Mouse (Mus musculus): ENCODE measurements around the gene Nck2.
A peak's percentile ranks its signal among the peaks of the same experiment; 100 is the strongest.

Nck2 gene

DNA sequence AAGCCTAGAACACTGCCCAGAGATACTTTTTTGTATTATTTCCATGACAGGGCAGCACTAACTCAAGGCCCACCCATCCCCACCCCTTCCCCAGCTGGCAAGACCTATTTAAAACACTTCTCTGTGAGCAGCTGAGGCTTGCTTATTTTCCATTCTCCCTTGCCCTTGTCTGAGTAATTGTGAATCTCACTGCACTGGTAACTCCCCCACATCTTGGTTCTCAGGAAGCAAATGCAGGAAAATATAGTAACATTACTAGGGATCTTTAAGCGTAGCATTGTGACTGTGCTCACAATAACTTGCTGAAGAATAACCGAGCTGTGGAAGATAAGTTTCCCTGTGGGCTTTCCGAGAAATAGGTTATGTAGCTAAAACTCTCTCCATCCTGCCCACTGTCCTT is 24.6 kb downstream of the Nck2 start:
- no peak for DNase-seq (ENCODE audit: low spot score)

DNA sequence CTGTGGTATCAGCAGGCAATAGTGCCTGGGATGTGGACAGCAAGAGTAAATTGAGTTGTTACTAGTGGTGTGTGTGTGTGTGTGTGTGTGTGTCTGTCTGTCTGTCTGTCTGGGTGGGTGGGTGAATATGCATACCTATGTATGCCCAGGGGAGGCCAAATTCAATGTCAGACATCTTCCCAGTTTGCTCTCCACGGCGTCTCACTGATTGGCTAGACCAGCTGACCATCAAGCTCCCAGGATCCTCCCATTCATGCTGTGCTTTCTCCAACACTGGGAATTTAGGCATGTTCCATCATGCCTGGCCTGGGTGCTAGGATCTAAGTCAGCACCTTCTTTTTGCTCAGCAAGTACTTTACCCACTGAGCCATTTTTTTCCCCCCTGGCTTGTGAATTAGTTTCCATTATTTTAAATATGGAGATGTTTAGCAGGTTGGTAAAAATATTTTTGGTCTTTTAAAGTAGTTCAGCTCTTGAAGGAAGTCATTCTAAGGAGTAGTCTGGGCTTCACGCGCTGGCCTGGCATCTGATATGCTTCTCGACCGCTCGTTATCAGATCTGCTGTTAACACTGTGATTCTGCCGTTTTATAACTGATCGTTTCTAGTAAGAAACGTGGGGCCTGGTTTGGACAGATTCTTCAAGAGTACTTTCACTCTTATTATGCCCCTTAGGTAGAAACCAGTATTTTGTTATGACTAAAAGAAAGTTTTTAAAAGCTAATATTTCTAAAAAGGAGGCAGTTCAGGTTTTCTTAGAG is 26.2 kb downstream of the Nck2 start:
- no peak for DNase-seq (ENCODE audit: low spot score)

DNA sequence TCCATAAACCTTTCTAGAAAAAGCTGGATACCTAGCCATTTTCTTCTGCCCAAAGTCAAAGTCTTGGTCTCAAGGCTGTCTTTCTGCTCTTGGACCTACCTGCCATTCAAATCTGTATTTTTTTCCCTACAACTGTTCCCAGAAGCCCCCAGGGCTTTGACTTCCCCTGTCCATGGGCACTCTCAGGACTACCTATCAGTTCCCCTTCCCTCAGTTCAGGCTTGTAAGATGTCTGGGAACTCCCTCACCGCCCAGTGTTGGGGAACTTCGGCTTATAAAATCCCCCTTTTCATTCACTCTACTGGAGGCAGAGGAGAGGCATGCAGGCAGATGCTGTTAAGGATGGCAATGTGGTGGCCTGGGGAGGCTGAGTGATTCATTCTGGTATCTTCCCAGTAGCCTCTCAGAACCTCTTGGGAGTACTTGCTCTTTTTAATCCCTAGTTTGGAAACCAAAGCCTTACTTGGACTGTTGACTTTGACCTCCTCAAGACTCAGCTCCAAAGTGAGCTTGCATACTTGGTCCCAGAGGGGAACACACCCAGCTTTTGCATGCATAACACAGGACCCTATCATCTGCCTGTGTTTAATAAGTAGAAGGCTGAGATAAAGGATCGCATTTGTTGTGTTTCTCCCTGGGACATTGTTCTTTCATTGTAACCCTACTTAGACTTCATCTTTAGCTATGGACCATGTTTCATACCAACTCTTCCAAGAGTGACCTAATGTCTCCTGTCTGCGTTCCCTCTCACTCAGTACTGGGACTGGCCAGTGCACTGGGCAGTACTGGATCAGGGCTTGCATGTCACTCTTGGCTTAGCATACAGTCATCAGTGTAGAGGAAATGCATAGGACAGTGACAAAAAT is 27.0 kb downstream of the Nck2 start:
- DNase-seq (ENCODE audit: low spot score) = no peak

DNA sequence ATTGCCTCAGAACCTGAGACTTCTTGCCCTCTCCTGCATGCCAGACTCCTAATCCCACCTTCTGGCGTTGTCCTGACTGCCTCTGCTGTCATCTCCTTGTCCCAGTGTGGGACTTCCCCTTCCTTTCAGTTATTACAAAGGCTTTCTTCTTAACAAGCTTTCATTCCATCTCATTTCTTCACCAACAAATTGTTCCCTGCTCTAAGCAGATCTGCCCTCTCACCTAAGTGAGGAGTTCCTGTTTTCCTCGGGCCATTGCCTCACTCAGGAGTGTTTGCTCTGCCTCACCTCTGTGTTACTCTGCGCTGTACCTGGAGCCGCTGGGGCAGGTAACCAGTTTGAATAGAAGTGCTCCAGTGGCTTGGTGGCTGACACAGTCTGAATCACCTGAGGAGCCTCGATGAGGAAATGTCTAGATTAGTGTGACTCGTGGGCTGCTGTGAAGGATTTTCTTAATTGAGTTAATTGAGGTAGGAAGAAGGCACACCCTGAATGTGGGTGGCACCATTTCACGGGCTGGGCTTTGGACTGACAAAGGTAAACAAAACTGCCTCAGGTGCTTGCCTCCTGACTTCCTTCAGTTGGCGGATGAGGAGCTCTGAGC is 27.8 kb downstream of the Nck2 start:
- no peak for DNase-seq (ENCODE audit: low spot score)

DNA sequence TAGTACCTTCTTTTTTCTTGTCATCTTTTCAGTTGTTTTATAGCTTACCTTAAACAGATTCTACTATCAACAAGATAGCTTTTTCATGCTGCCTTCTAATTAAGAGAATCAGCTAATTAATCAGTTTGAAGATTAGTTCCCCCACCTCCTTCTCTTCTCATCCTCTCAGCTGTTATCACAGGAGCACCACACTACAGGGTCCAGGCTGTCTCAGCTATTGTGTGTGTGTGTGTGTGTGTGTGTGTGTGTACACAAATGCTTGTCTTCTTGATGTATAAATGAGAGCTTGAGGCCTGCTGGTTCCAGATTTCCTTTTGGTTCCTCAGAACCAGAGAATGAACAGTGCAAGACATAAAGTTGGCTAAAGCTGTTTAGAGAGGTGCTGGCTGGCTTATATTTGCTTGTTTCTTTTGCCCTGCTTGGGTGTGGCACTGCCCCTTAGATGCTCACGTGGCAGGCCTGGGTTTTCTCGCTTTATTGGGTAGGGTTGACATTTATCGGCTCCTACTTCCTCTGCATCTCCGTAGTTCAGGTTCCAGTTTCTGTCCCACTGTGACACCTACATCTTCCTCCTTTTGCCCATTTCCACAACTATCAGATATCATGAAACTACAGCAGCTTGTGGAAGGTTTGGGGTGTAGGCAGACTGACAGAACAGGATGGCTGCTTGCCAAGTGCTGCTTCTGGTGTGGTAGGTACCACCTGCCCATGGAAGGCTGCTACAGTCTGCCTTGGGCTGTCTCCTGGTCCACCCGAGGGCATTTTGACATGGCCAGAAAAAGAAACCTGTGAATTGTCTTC is 29.6 kb downstream of the Nck2 start:
- DNase-seq (ENCODE audit: low spot score) = no peak

DNA sequence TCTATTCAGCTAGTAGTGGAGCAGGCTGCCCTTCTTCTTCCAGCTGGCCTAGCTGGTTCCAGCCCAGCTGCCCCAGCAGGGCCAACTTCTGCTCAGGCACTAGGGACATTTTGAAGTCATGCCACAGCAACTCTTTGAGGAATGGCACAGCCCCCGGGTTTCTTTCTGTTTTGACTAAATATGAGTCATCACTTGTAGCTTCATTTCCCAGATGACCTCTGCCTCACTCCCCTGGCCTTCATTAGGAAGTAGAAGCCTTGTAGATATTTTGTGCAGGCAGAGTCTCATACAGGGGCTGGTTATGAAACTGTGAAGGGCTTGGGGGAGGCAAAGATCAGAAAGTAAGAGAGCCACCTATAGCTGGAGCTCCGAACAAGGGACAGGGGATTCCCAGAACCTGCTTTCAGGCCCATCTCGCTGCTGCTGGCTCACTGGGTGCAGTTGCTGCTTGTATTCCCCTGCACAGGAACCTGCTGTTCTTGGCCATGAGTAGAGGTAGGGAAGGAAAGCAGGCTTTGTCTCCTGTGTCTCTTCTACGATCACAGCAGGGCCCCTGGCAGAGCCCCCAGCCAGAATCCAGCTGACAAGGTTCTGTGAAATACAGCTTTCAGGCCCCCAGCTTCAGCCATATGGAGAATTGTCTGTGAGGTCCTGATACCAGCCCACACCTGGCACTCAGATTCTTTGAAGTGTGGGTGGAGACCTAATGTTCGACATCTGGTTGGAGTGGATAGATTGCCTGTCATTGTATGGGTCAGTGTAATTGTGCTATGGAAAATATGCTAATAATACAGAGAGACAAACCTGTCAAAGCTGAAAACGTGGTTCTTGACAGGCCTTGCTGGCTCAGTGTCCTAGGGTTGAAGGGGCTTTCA is 30.4 kb downstream of the Nck2 start:
- peak; percentile 21 for DNase-seq (ENCODE audit: low spot score)

DNA sequence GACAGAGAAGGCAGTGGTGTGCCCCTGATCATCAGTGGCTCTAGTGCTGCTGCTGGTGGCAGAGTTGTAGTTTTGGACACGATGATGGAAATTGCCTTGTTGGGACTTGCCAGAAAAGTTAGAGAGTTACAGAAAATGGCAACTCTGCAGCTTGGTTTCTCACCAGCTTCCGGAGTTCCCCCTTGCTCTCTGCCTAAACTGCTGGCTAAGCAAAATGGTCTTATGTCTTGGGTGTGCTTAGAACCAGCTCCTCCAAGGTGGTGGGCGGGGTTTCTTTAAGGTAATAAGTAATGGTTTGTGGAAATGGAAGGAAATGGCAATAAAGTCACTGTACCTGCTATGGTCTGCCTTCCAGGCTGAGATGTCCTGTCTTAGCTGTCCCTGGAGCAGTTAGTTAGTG is 33.6 kb downstream of the Nck2 start:
- no peak for DNase-seq (ENCODE audit: low spot score)

DNA sequence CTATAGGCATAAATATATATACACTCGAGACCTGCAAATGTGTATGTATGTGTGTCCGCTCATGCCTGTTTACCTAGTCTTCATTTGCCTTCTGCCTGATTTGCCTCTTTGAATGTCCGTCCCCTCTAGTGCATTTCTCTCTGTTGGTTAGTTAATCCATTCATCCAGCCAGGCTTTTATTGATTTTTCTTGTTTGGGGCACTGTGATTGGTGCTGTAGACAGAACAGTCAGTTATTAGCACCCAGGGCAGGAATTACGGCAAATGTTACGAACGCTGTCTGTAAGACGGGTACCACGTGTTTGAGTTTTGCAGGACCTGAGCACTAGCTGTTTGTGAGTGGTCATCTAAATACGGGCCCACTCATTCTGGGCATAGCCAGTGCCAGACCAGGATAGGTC is 40.8 kb downstream of the Nck2 start:
- DNase-seq (ENCODE audit: low spot score) = no peak

DNA sequence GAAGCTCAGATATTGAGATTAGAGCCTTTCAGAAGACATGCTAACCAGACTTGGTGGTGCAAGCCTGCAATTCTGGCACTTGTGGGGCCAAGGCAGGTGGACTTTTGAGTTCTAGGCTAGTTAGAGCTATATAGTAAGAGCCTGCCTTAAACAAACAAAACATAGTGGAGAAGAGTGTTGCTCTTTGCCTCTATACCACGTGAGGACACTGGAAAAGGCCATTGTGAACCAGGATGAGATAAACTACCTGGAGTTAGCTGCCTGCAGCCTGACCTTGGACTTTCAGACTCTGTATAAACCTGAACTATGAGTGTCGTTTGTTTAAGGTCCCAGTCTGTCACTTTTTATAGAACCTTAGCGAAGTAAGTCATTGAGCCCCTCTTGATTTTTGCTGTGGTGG is 42.1 kb downstream of the Nck2 start:
- DNase-seq (ENCODE audit: low spot score) = no peak

DNA sequence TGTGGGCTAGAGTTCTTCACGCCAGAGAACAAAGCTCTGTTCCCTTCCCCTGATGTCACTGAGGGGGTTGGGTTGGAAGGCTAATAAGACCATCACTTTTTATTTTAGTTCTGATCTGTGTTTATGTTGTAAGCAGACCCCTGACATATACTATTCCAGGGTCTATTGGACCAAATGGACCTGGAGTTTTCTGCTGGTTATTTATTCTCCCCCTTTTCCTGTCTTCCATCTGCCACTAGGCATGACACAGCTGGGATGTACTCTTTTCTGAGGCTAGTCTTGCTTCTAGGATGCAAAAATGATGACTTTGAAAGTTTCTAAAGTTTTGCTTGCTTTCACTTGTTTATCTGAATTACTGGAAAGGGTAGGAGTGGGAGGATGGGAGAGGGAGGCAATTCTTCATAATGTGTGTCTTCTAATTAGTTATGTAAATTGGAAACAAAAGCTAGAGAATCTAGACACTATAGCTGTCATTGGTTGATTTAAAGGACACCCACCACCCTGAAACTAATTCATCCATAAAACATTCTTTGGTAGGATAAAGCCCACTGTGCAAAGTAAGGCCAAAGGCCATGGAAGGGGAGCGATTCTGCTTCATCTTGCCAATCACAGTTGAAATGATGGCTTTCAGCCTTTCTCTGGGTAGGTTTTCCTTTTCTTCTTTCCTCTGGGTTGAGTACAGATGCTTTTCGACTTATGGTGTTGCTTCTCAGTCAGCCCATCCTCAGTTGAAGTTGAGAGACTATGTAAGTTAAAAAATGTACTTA is 42.8 kb downstream of the Nck2 start:
- DNase-seq (ENCODE audit: low spot score) = no peak

DNA sequence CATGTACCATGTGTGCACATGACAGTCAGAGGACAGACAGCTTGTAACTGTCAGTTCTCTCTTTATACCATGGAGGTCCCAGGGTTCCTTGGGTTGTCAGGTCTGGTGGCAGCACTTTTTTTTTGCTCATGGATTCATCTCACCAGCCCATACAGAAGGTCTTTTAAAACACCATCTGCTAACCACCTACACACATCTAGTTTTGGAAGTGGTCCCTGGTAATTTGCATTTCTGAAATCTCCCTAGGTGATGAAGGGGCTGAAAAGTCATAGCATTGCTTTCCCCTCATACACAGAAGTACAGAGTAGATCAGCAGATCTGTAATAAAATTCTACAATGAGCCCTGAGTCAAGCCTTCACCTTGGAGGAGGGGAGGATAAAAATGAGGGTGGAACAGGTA is 44.9 kb downstream of the Nck2 start:
- no peak for DNase-seq (ENCODE audit: low spot score)

DNA sequence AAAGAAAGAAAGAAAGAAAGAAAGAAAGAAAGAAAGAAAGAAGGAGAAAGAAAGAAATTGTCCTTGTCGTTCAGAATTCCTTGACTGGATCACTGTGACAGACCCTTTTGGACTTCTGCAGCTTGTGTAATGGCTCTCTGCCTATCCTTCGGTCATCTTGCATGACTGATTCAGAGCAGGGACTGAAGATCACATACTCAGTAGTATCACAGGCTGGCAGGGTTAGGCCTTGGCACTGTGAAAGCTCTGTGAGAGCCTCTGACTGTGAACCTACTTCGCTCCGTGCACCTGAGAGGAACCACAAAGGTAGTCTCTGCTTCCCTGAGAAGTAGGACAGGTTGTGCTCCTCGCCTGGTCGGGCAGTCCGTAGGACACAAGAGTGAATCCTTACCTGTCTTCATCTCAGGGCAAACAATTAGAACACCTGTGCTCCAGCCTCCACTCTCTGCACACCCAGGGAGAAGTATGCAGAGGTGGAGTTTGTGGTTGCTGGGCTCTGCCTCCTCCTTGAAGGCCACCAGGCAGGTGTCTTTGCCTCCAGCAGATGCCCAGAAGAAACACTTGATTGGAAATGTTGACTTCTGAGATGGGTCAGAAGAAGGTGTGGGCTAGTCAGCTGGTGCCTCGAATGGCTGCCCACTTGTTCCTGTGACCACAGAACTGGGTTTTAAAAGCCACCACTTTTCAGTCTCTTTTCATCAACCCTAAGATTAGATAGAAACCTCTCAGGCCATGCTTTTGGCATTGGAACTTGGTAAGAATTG is 47.3 kb downstream of the Nck2 start:
- DNase-seq (ENCODE audit: low spot score) = no peak

DNA sequence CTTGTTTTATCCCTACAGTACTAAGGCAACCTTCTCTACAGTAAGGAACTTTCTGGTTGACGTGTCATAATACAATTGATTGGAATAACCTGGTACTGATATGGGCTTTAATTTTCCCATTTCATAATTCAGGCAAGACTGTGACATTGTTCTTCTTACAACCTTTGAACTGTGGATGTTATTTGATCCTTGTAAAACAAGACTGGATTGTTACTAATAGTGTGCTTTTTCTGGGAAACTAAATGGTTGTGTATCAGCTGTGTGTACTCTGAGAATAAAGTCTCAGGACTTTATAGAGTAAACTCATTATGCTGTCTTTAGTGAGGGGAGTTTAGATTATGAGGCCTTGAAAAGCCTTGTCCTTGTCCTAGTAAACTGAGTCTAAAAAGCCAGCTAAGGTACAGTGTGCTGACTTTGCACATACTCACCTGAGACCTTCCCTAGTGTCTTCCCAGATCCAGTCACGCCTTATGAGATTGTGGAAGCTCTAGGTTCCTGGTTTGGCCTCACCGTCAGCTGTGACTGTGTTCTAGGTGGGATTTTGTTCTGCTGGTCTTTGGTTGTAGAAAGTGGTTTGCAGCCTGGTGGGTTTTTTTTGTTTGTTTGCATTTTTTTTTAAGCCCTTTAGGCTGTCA is 48.5 kb downstream of the Nck2 start:
- DNase-seq (ENCODE audit: low spot score) = no peak

DNA sequence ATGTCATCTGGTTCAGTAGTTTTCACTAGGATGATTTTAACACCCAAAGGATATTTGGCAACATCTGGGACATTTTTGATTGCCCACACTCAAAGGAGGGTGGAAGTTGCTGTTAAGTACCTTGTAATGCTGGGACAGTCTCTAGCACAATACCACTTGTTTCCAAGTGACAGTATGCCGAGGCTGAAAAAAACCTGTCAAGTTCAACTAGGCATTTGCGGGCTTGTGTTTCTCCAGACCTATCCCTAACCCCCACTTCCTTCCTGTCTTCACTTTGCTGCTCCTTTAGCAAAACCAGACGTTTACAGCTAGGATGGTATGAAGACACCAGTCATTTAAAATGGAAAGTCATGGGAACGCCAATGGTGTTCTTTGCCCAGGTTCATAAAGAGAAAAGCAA is 51.7 kb downstream of the Nck2 start:
- DNase-seq (ENCODE audit: low spot score) = no peak

DNA sequence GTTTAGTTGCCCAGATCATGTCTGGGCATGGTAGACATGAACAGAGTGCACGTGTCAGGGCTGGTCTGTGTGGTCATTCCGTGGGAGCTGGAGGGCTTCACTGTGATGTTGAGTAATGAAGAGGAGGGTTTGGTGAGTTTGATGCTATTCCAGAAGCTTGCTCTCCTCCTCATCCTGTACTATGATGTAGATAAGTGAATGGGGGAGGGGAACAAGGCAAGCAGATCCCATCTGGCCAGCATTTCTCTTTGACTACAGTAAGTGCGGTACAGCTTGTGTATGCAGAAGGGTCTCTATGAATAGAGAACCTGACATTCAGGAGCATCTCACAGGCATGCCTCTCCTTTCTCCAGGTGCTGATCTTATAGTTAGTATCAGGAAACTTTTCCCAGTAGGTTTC is 52.6 kb downstream of the Nck2 start:
- no peak for DNase-seq (ENCODE audit: low spot score)

DNA sequence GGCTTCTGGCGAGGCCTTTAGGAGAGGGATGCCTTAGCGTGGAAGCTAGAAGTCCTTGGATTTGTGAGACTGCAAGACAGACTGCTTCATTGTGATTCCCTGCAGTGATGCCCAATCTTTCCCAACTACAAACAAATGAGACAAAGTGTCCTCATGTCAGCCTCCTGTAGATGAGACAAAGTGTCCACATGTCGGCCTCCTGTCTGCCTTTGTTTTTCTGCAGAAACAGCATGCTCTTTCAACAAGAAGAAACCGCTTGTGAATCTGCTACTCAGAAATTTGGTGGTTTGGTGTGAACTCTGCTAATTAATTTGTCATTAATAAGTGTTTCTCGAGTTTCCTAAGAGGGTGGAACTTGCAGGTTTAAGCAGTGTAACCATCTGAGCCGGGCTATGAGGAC is 53.6 kb downstream of the Nck2 start:
- no peak for DNase-seq (ENCODE audit: low spot score)

DNA sequence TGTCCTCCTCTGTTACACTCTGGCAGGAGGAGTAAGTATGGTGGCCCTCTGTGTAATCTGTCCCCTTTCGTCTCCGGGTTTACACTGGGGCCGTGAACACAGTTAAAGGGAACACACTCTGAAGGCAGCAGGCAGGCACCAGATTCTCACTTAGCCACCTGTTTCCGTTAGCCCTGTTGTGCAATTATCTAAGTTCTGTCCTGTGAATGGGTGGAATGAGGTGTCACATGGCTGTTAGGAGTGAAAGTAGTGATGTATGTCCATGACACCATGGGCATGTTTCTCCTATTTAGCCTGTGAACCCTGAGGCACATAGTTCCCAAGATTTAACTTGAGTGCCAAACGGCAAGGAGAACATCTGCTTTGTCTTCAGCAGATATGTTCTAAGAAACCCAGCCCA is 55.7 kb downstream of the Nck2 start:
- no peak for DNase-seq (ENCODE audit: low spot score)

DNA sequence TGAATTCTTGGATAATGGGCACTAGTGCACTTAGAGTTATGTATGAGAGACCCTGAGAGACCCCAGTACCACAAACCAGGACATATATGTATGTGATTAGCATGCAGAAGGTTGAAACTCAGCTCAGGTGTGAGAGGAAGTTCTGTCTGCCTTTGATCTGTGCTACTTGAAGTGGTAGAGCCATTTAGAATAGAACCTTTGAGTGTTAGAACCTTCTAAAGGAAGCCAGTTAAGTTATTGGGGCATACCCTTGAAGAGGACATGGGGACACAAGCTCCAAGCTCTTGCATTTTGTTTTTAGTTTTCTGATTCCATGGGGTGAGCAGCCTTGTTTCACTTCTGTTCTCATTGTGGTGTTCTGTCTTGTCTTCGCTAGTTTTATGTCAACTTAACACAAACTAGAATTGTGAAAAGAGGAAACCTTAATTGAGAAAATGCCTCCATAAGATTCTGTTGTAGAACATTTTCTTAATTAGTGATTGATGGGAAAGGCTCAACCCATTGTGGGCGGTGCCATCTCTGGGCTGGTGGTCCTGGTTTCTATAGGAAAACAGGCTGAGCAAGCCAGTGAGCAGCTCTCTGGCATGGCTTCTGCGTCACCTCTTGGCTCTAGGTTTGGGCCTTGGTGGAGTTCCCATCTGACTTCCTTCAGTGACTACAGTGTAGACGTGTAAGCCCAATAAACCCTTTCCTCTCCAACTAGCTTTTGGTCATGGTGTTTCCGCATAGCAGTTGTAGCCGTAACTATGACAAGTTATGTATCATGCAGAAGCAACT is 57.0 kb downstream of the Nck2 start:
- no peak for DNase-seq (ENCODE audit: low spot score)

All from urinary bladder, postnatal 25 days (tissue).